Mouse (Mus musculus) adrenal gland (tissue): ENCODE data around the gene Casc1.
"Not testable (repeated sequence)": the region's sequence is repeated elsewhere in the genome, so short reads cannot be mapped to it uniquely, and the experiment has no call there.

Experiments
- intact Hi-C: fragments of 180-260 bp; cut with DNase I; formaldehyde crosslinking; loops from one replicate; pipeline ENCODE4 v1.15.1; 2025

Gene Casc1

GRCm38 (mm10) chr6:145139776-145140475 is 70.9 kb downstream of the Casc1 start:
- intact Hi-C loops = no loop called here

GRCm38 (mm10) chr6:145139236-145139635 is 71.6 kb downstream of the Casc1 start:
- intact Hi-C loops = no loop called here

GRCm38 (mm10) chr6:145136831-145137230 is 74.0 kb downstream of the Casc1 start:
- intact Hi-C loops = no loop called here

- intact Hi-C loops = no loop called here
Observed at GRCm38 (mm10) chr6:145135804-145136203, 75.0 kb downstream of the Casc1 start.

GRCm38 (mm10) chr6:145135295-145135694 is 75.5 kb downstream of the Casc1 start:
- intact Hi-C loops = no loop called here

- intact Hi-C loops = not testable (repeated sequence)
Observed at GRCm38 (mm10) chr6:145132969-145133368, 77.8 kb downstream of the Casc1 start.

GRCm38 (mm10) chr6:145131991-145132390 is 78.8 kb downstream of the Casc1 start:
- intact Hi-C loops = no loop called here

GRCm38 (mm10) chr6:145129563-145129962 is 81.2 kb downstream of the Casc1 start:
- intact Hi-C loops = loop anchor here (5.0 kb wide), 1 partner anchor 37 kb away; no protein-coding TSS in a partner anchor

- intact Hi-C loops = loop anchor here (5.0 kb wide), 1 partner anchor 35 kb away; no protein-coding TSS in a partner anchor
Observed at GRCm38 (mm10) chr6:145127652-145128051, 83.2 kb downstream of the Casc1 start.

GRCm38 (mm10) chr6:145125591-145126113 is 85.2 kb downstream of the Casc1 start:
- intact Hi-C loops = loop anchor here (5.0 kb wide), 1 partner anchor 33 kb away; no protein-coding TSS in a partner anchor
